Mouse (Mus musculus) cerebellum, postnatal 25 days (tissue): Measurements from ENCODE around the gene Trh.

Experiments used
- DNase-seq, 2 experiments: peaks; one replicate each; pipeline ENCODE4 v3.0.0; 2021; ENCODE audit warnings: mixed read lengths in 2 of 2

The Trh gene

GRCm38 (mm10) chr6:92244591-92244990 is at the start of gene Trh:
Gene Trh, minus strand, starts transcription at chr6:92244650.
- DNase-seq = no peak

- DNase-seq = no peak
Measured at GRCm38 (mm10) chr6:92290826-92291225, 46.4 kb upstream of the Trh start.

- DNase-seq = no peak
Measured at GRCm38 (mm10) chr6:92286889-92287288, 42.4 kb upstream of the Trh start.

- DNase-seq = peak; percentile 66 to 81
Measured at GRCm38 (mm10) chr6:92286258-92286888, 41.9 kb upstream of the Trh start.

- DNase-seq = no peak
Measured at GRCm38 (mm10) chr6:92285559-92285958, 41.1 kb upstream of the Trh start.

- DNase-seq = no peak
Measured at GRCm38 (mm10) chr6:92277179-92277578, 32.7 kb upstream of the Trh start.

- DNase-seq = no peak
Measured at GRCm38 (mm10) chr6:92273652-92274322, 29.3 kb upstream of the Trh start.

DNA sequence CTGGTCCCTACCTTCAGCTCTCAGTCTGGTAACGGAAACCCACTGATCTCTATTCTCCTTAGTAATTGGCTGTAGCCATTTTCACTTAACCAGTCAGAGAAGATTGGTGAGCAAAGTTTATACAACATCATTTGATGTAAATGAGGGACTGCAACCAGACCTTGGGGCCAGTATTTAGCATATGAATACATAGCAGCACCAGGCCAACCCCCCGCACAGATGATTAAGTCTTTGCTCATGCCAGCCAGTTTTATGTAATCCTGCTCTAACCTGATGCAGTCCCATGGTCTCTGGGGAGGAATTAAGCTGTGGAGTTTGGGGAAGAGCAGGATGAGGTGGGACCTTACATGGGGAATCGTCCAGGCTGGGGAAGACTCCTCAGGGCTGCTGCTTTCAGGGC is 28.2 kb upstream of the Trh start:
- no peak for DNase-seq

- DNase-seq = peak; percentile 76 to 78
Measured at GRCm38 (mm10) chr6:92269019-92269418, 24.6 kb upstream of the Trh start.

DNA sequence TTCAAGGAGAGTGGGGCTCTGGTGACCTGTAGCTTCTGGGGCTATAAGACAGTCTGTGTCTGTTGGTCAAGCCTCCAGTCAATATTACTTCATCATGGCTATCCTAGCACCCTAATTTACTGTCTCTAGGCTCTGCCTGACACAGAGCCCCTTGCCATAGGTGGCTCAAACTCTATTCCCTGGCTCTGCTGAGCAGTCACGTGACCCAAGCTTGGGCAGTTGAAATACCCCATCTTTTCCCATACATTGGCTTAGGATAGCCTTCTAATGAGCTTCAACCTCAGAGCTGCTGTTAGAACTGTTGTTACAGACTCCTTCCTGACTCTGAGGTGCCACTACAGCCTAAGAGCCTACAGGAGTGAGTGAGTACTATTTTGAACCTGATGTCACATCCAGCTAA is 23.6 kb upstream of the Trh start:
- DNase-seq = no peak

DNA sequence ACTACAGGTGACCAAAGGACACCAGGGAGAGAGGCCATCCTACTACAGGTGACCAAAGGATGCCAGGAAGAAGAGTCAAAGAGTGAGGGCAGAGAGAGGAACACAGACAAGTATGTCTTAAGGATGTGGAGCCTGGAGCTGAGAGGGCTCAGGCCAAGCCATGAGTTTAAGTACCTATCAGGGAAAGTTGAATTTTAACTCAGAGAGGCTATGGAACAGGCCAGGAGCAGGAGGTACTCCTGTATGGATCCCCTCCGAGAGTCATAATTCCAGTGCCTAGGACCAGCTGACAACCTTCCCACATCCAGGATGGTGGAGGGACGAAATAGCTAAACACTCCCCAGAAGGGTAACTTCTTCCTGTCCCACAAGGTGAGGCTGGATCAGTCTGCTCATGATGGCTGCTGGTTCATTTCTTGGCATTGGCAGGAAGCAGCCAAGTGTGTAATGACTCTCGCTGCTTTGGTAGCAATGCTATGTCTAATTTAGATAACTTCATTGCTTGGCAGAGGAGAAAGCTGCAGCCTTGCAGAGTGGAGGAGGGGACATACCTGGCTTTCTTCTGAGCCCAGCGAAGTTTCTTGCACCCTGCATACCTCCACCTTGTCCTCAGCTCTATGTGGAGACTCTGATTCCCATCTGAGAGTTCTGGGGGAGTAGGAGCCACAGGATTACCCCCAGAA is 16.9 kb upstream of the Trh start:
- no peak for DNase-seq

- no peak for DNase-seq
Measured at GRCm38 (mm10) chr6:92255346-92255745, 10.9 kb upstream of the Trh start.

- DNase-seq = no peak
Measured at GRCm38 (mm10) chr6:92253253-92253870, 8.9 kb upstream of the Trh start.

DNA sequence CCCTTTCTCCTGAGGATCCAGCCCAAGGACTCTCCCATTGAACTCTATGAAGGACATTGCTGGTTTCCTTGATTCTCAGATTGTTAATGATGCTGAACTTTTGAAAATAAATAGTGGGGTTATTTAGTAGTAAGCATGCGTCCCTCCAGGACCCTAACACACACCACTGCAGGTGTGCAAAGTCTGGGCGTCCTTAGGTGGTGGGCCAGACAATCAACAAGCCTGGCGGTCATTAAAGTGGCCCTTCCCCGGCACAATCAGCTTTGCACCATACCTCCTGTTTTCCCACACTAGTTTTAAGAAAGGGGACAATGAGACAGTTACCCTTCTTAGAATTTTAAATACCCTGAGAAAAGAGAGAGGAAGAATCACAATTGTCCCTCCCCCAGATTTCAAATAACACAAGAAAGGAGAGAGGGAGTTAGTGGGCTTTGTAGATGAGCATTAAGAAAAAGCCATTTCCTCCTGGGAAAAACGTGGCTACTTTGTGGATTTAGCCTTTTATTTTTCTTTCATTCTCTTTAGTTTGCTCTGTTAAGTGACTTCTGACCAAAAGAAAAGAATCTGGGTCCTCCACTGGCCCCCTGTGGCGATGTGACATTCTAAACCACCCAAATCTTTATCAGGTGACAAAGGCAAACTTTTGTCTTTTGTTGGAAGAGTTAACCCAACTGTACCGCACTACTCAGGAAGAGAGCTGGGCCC is 2.9 kb upstream of the Trh start:
- DNase-seq = no peak

GRCm38 (mm10) chr6:92246335-92246734 is 1.9 kb upstream of the Trh start:
- no peak for DNase-seq

DNA sequence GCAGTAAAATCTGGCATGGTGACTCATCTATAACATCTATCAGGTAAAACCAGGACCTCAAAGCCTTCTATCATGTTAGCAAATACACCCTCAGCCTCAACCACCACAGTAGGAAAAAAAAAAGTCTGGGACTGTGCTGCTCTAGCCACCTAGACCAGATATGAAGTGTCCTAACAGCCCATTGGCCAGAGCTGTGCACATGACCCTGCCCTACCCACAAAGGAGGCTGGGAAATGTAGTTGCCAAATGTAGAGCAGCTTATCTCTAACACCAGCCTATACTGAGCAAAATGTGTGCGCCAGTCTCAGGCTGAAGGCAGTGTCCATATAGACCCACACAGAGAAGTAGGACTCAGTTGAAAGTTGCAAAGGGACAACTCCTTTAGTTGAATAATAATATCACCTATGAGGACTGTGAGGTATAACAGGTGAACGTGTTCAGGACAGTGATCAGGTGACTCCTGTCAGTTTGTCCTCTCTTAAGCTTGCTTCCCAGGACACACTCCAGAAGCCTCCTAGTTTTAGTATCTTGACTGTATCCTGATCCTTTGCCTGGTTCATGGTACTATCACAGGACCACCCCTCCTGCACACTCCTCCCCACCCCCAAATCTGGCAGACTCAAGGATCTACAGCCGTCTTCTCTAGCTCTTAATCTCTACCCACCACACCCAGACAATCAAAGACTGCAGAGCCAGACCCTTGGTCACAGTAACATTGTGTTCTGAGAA is 3.1 kb downstream of the Trh start:
- DNase-seq = peak; percentile 34 to 64

- DNase-seq = no peak
Measured at GRCm38 (mm10) chr6:92235036-92235435, 9.4 kb downstream of the Trh start.

- no peak for DNase-seq
Measured at GRCm38 (mm10) chr6:92231762-92232161, 12.7 kb downstream of the Trh start.

DNA sequence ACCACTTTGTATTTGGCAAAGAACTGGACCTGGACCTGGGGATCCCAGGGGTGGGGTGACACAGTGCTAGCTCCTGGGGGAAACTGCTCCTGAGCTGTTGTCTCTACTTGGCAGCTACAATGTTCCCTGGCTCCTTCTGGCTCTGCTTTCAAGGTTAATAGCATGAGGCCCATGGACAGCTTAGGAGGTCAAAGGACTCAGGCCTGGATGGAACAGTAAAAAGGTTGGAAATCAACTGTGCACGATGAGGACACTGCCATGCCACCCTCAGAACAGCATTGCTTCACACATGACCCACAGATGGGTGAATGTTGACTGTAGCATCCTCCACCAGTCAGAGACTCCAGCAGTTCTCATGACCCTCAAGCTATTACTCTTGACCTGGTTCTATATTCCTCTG is 13.1 kb downstream of the Trh start:
- no peak for DNase-seq

DNA sequence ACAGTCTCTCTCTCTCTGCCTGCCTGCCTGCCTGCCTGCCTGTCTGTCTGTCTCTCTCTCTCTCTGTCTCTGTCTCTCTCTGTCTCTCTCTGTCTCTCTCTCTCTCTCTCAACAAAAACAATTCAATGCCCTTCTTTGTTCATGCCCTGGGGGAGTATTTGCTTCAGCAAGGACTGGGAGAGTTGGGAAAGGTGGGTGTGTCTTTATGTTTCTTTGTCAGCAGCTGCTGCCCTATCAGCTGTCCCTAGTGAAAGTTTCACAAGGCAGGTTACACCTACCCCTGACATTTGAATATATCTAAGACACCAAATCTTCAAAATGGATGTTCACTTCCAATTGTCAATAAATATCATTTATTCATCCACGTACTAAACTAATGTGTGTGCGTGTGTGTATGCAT is 14.9 kb downstream of the Trh start:
- DNase-seq = no peak

DNA sequence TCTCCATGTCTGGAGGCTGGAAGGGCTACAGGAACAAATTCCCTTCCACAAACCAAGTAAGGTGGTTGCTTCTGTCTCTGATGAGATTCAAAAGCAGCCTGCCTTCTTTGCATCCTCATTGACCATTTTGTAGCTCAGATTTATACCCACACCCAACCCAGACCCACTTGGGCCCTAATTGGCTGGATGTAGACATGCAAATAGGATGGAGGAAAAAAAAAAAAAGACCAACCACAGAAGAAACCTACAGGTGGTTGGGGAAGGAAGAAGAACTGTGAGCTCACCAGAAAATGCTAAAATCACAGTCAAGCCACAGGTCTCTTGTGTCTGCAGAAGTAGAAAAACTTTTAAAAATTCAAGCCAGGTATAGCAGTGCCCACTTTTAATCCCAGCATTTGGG is 15.3 kb downstream of the Trh start:
- no peak for DNase-seq

GRCm38 (mm10) chr6:92224981-92225380 is 19.5 kb downstream of the Trh start:
- DNase-seq = no peak
